Mouse (Mus musculus) T-helper 1 cell (primary cell): ENCODE data around the gene Sel1l.
"Not testable (repeated sequence)": the region's sequence is repeated elsewhere in the genome, so short reads cannot be mapped to it uniquely, and the experiment has no call there.

ENCODE experiments used
- in situ Hi-C: fragments of 300-600 bp; cut with MboI, MseI; formaldehyde crosslinking; loops from one replicate; pipeline ENCODE4 v1.15.1; 2025; ENCODE audit warnings: high pct_unique_total_duplicates

The Sel1l gene

GRCm38 (mm10) chr12:91818726-91819125 is 30.2 kb downstream of the Sel1l start:
- in situ Hi-C loops, result no loop called here

GRCm38 (mm10) chr12:91815990-91816389 is 33.0 kb downstream of the Sel1l start:
- in situ Hi-C loops, result no loop called here

GRCm38 (mm10) chr12:91815552-91815951 is 33.4 kb downstream of the Sel1l start:
- in situ Hi-C loops, result no loop called here

- in situ Hi-C loops, result no loop called here
These were observed 40.0 kb downstream of the Sel1l start for GRCm38 (mm10) chr12:91808911-91809310.

DNA sequence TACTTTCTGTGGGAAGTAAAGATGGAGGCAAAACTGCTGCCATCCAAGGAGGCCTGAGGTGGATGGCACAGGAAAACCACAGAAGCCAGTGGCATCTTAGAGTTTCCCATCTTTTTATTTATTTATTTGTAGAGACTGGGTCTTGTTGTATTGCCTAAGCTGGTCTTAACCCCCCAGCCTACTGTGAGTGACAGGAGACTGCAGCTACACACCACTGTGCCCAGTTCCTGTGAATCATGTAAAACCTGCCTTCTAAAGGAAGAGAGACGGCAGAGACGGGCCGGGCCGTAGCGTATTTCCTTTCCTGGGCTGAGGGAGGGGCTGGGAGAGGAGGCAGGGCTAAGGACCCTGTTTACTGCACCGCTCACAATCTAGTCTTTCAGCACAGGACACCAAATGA is 41.2 kb downstream of the Sel1l start:
- in situ Hi-C loops, result no loop called here

- in situ Hi-C loops, result no loop called here
These were observed 41.9 kb downstream of the Sel1l start for GRCm38 (mm10) chr12:91807095-91807494.

DNA sequence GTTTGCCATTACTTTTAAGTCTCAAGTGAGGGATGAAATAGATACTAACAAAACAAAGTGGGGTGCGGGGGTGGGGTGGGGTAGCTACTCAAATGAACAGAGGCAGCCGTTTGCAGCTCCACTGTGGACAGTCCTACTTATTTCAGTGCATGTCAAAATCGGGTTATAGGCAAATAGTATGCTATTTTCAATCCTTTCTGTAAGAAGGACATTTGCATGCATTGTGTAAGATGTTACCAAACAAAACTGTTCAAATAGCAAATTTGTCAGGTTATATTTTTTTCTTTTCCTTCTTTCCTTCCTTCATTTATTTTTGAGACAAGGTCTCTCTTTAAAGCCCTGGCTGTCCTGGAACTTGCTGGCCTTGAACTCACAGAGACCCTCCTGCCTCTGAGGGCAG is 44.7 kb downstream of the Sel1l start:
- in situ Hi-C loops, result no loop called here

DNA sequence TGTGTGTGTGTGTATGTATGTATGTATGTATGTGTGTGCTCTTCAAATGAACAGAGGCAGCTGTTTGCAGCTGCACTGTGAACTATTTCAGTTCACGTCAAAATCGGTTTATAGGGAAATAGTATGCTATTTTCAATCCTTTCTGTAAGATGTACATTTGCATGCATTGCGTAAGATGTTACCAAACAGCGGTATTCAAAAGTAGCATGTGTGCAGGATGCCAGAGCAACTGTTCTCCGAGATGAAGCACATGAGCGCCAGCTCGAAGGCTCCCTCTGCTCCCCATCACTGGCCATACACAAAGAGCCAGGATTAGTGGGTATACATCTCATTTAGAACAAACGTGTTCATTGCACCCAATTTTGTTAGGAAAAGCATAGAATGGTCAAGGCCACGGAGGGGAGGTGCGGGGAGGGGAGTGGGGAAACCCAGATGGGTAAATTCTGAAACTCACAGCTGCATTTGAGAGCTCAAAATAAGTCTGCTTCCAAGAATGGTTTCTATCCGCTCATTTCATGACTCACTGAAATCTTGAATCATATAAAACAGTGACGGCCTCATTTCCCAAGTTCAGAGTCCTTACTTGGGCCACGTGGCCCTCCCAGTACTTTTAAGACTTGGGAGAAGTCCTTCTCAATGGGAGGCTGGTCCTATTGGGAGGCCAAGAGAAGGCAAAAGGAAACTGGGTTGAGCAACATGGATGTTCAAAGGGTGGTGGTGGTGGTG is 45.6 kb downstream of the Sel1l start:
- in situ Hi-C loops, result no loop called here

GRCm38 (mm10) chr12:91802586-91803206 is 46.3 kb downstream of the Sel1l start:
- in situ Hi-C loops, result no loop called here

GRCm38 (mm10) chr12:91800861-91801385 is 48.0 kb downstream of the Sel1l start:
- in situ Hi-C loops, result no loop called here

DNA sequence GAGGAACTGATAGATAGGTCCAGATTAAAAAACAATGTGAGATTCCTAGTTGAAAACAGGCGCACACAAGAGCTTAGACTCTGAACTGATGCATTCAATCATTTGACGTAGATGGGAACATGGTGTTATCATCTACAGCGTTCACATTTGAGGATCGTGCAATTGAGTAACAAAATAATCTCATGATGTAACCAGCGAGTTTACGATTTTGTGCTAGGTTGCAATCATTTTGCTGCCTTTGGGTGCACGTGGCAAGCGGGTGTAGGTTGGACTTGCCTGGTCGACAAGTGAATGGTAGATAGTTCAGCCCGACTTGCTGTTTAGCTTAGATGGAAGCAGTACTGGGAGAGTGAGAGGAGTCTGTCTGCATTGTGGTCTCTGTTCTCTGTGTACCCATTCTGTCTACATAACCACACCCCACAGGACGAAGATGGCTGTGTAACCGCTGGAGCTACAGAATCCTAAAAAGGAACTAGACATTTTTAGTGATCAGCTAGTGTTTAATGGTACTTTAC is 49.1 kb downstream of the Sel1l start:
- in situ Hi-C loops, result no loop called here

DNA sequence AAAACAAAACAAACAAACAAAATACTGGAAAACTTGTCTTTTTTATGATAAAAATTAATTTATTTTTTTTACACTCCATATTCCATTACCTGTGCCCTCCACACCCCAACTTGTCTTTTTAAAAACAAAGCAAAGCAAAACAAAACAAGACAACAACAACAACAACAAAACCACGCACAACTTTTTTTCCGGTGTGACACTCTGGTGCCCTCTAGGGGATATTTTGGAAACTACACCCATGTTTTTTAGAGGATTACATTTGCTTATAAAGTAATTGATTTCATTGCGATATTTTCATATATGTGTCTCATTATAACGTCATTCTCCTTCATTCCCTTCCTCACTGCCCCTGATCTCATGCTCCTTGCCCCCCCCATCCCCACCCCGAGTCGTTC is 49.6 kb downstream of the Sel1l start:
- in situ Hi-C loops, result no loop called here

DNA sequence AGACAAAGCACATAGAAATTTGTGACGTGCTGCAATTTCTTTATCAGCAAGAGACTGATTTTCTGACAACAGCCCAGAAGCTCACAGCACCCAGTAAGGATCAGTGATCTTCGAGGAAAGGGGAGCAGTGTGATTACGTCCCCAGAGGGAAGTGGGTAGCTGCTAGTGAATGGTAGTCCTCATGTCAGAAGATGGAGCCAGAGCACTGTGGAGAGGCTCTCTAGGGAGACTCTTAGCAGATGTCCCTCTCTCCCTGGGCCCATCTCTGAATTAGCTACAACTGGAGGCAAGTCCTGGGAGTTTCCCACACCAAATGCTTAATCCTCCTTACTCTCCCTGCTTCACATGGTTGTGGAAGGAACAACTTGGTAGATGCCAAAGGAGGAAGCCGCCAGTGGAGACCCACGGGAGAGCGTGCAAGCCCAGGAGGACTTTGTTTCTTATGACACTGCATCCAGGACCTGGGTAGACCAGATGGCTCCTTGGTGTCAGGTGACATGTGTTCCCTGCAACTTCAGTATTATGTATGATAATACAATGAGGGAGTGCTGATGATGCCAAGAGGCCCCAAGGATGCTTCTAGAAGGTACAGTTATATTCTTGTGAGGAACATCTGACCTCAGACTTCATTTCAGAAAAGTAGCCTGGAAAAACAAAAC is 50.1 kb downstream of the Sel1l start:
- in situ Hi-C loops, result no loop called here

DNA sequence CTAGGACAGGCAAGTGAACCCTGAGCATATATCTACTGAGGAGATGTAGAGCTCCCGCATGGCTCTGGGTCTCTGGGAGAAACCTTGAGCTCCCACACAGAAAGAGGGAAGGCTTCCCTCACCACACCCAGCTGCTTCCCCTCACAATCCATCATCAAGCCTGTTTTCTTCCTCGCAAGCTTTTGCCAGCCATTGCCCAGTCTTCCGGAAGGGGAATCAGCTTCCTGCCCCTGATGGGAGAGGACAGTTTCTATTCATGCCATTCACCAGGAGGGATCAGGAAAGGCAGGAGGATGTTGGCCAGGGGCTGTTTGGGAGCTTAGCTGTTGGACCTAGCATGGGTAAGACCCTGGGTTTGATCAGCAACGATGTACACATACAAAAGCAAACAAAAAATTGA is 52.2 kb downstream of the Sel1l start:
- in situ Hi-C loops, result no loop called here

DNA sequence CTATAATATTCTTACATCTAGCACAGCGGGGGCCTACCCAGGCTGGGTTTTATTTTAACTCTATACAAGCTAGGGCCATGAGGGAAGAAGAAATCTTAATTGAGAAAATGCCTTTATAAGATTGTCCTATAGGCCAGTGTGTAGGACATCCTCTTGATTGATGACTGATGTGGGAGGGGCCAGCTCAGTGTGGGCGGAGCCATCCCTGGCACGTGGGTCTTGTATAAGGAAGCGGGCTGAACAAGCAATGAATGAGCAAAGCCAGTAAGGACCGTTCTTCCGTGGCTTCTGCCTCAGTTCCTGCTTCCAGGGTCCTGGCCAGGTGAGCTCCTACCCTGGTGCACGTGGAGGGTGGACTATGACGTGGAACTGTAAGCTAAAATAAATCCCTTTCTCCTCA is 55.7 kb downstream of the Sel1l start:
- in situ Hi-C loops, result loop anchor here (5.0 kb wide), 2 partner anchors 151 to 381 kb away; no protein-coding TSS in a partner anchor

GRCm38 (mm10) chr12:91791822-91792221 is 57.1 kb downstream of the Sel1l start:
- in situ Hi-C loops, result loop anchor here (5.0 kb wide), 2 partner anchors 150 to 380 kb away; no protein-coding TSS in a partner anchor

DNA sequence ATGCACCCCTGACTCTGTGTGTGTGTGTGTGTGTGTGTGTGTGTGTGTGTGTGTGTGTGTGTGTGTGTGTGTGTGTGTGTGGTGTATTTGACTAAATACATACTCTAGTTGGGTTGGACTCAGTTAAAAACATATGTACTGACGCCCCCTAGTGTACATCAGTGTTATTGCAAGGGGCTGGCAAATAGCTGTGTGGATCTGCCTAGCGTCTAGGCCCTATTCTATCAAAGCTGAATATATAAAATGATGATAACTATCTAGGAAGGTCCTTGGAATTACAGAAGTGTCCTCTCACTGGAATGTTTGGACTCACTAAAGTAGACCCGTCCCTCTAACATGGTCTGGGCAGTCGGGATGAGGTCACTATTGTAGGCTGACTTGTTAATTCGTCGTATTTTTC is 59.2 kb downstream of the Sel1l start:
- in situ Hi-C loops, result loop anchor here (5.0 kb wide), 2 partner anchors 148 to 378 kb away; no protein-coding TSS in a partner anchor

DNA sequence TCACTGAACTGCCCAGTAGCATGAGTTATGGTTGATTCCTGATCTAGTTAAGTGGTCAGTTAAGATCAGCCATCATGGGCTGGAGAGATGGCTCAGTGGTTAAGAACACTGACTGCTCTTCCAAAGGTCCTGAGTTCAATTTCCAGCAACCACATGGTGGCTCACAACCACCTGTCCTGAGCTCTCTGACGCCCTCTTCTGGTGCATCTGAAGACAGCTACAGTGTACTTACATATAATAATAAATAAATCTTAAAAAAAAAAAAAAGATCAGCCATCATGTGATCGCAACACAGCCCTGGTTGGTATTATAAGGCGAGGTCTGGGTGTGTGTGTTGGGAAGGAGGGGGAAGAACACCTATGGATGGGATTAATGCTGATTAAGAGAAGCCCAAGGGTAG is 60.5 kb downstream of the Sel1l start:
- in situ Hi-C loops, result not testable (repeated sequence)

- in situ Hi-C loops, result no loop called here
These were observed 61.0 kb downstream of the Sel1l start, which contains the start of gene Ston2 for GRCm38 (mm10) chr12:91787959-91788437. Gene Ston2 (minus strand): TSS chr12:91788387.

DNA sequence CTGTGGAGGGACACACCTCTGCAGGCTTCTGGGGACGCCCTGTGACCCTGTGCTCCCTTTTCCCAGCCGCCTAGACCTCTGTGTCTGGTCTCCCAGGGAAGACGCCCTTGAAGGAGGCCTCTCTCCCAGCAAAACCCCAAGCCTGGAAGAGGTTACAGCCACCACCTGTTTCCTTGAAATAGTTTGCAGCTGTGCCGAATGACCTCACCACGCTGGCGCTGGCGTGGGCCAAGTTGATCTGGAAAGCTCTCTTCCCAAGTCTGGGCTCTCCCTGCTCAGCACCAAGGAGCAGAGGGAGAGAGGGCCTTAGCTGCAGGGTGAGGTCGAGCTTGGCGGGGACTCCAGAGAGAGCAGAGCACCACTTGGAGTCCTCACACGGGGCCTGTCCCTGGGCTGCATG is 62.6 kb downstream of the Sel1l start:
- in situ Hi-C loops, result no loop called here

DNA sequence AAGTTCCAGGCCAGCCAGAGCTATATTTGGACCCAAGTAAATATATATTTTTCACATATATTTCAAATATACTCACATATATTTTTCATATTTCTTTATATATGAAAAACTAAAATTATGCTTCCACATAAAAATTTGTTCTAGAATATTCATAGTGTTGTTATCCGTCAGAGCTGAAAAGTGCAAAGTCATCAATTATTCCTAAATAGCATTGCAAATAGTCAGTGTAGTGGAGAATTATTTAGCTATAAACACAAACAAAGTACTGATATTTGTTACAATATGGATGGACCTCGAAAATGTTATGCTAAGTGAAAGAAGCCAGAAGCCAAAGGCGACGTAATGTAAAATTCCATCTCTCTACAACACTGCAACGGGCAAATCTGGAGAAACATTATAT is 67.5 kb downstream of the Sel1l start:
- in situ Hi-C loops, result no loop called here

DNA sequence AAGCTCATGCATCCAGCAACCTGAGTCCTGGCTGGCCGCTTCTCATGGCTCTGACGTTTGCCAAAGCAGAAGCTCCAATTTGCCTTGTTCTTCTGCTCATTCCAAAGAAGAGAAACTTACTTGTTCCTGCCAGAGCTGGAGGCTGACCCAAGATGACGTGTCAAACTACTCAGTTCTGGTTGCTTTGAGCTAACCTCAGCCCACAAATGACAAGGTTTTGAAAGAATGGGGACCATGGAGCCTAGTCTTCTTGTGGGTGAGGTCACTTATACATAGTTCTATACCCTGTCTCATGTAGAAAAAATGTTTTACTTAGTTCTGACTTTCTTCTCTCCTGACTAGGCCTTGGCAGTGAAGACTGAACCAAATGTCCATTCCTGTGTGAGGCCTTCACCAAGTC is 68.4 kb downstream of the Sel1l start:
- in situ Hi-C loops, result no loop called here
